Mouse (Mus musculus) hindbrain, embryonic 14.5 days (tissue): ENCODE data around the gene Tes3-ps. TPM values are rescaled to one million over a fixed set of nuclear protein-coding genes. Genes with fewer than 3 reads are reported as not detected.

Source experiments
- ATAC-seq: fragments of 200-750 bp; cut with Nextera tagmentation; 2 replicates; pipeline ENCODE4 v1.8.0; 2017; ENCODE audit warnings: moderate number of reproducible peaks, mild to moderate bottlenecking, moderate TSS enrichment, moderate library complexity; ENCODE audit not compliant: low FRiP score
- DNase-seq: peaks from one replicate; pipeline ENCODE4 v3.0.0-alpha.2; 2015; ENCODE audit warnings: low spot score
- H3K27ac ChIP-seq: fragments of 300-500 bp; sonication (generic); 2 replicates; pipeline ENCODE4 v1.5.1; 2014; ENCODE audit warnings: mild to moderate bottlenecking, moderate library complexity
- H3K27me3 ChIP-seq: fragments of 300-500 bp; sonication (generic); 2 replicates; pipeline ENCODE4 v1.6.1; 2014; ENCODE audit warnings: mild to moderate bottlenecking, low read length, mixed read lengths; ENCODE audit not compliant: control insufficient read depth, insufficient read depth
- H3K36me3 ChIP-seq: fragments of 300-500 bp; sonication (generic); replicated peaks from 2 replicates; pipeline ENCODE4 v1.6.1; 2014; ENCODE audit not compliant: control insufficient read depth, insufficient read depth
- H3K4me1 ChIP-seq: fragments of 300-500 bp; sonication (generic); replicated peaks from 2 replicates; pipeline ENCODE4 v1.6.1; 2014; ENCODE audit warnings: antibody characterized with exemption, low read length, mixed read lengths; ENCODE audit not compliant: control insufficient read depth, insufficient read depth
- H3K4me2 ChIP-seq: fragments of 300-500 bp; sonication (generic); replicated peaks from 2 replicates; pipeline ENCODE4 v1.6.1; 2014; ENCODE audit warnings: mild to moderate bottlenecking, moderate library complexity
- H3K4me3 ChIP-seq: fragments of 300-500 bp; sonication (generic); replicated peaks from 2 replicates; pipeline ENCODE4 v1.5.1; 2014; ENCODE audit warnings: mild to moderate bottlenecking, low read length
- H3K9ac ChIP-seq: fragments of 300-500 bp; sonication (generic); 2 replicates; pipeline ENCODE4 v1.6.1; 2014
- H3K9me3 ChIP-seq: fragments of 300-500 bp; sonication (generic); 2 replicates; pipeline ENCODE4 v1.6.1; 2016; ENCODE audit warnings: low read length; ENCODE audit not compliant: control insufficient read depth
- WGBS: fragments of 180-500 bp; shearing (Covaris S2); extraction: QIAGEN DNeasy Blood & Tissue Kit; methylation state at CpG from one replicate; pipeline ENCODE4 v1.1.7; 2014; 5-methylcytosine and 5-hydroxymethylcytosine counted together
- polyA plus RNA-seq: library from polyadenylated mRNA; unstranded; fragments of >200 nt; fragmentation: Nextera tagmentation; extraction: Ambion mirVana; gene quantifications from 2 replicates; pipeline ENCODE4 v1.2.1, GENCODE M21; 2014

The Tes3-ps gene
- polyA plus RNA-seq, 1 experiment from 2014 or later = 0.96 TPM

GRCm38 (mm10) chr13:49536946-49537345 lies 43.8 kb downstream of the Tes3-ps start:
- Histone ChIP-seq H3K4me1 (no peaks in the 10 kb centered on the region), H3K4me2 (no peak overlapping the region), H3K36me3 (no peaks in the 10 kb centered on the region), H3K4me3 (no peak overlapping the region), H3K9ac (no peak overlapping the region), H3K27me3 (no peaks in the 10 kb centered on the region), H3K9me3 (no peaks in the 10 kb centered on the region), H3K27ac (no peak overlapping the region)
- ATAC-seq (no peak), DNase-seq (no peak)
- 98% methylated on average over 1 of the region's 1 CpGs for WGBS

- no peak overlapping the region for H3K4me2 ChIP-seq
- H3K4me1 ChIP-seq = no peaks in the 10 kb centered on the region
- H3K27ac ChIP-seq = no peak overlapping the region
- DNase-seq (no peak), ATAC-seq (no peak)
- no peaks in the 10 kb centered on the region for H3K9me3 ChIP-seq
- no peaks in the 10 kb centered on the region for H3K36me3 ChIP-seq
- no peak overlapping the region for H3K4me3 ChIP-seq
- H3K9ac ChIP-seq = no peak overlapping the region
- H3K27me3 ChIP-seq = no peaks in the 10 kb centered on the region
- 96% methylated on average over 1 of the region's 1 CpGs for WGBS
Measured at GRCm38 (mm10) chr13:49538693-49539092, 45.6 kb downstream of the Tes3-ps start.

- Histone ChIP-seq H3K27ac (no peak within 1 kb of the TSS), H3K4me2 (no peak within 1 kb of the TSS), H3K27me3 (no peaks in the 10 kb centered on the region), H3K4me3 (no peak within 1 kb of the TSS), H3K36me3 (no peaks in the 10 kb centered on the region), H3K9me3 (no peaks in the 10 kb centered on the region), H3K9ac (no peak within 1 kb of the TSS), H3K4me1 (no peaks in the 10 kb centered on the region)
- WGBS = 90% methylated on average over 3 of the region's 3 CpGs
- ATAC-seq = no peak
- no peak for DNase-seq
Measured at GRCm38 (mm10) chr13:49544279-49544678, 51.2 kb downstream of the Tes3-ps start, which contains the start of gene Aspn. Gene Aspn (plus strand): TSS chr13:49544443.

- 78% methylated on average over 3 of the region's 3 CpGs for WGBS
- H3K36me3 ChIP-seq = no peaks in the 10 kb centered on the region
- no peak overlapping the region for H3K4me2 ChIP-seq
- no peak for ATAC-seq
- H3K27ac ChIP-seq = no peak overlapping the region
- H3K4me1 ChIP-seq = no peaks in the 10 kb centered on the region
- H3K9ac ChIP-seq = no peak overlapping the region
- no peaks in the 10 kb centered on the region for H3K9me3 ChIP-seq
- no peak for DNase-seq
- H3K4me3 ChIP-seq = no peak overlapping the region
- H3K27me3 ChIP-seq = no peaks in the 10 kb centered on the region
Measured at GRCm38 (mm10) chr13:49545646-49546045, 52.5 kb downstream of the Tes3-ps start.

Other genes with a start within 250 kb of the Tes3-ps start
- gene Susd3, start 244.6 kb upstream of the Tes3-ps start, polyA plus RNA-seq = 0.72 and 0.98 TPM in 2 replicates
- 1.5 and 2.2 TPM in 2 replicates for gene Fgd3, start 173.0 kb upstream of the Tes3-ps start, polyA plus RNA-seq
- 30.7 and 33.3 TPM in 2 replicates for gene Bicd2, start 151.7 kb upstream of the Tes3-ps start, polyA plus RNA-seq
- gene Ippk, start 72.1 kb upstream of the Tes3-ps start, polyA plus RNA-seq = 13.4 and 13.7 TPM in 2 replicates
- gene Ecm2, start 11.5 kb downstream of the Tes3-ps start, polyA plus RNA-seq = 1.7 and 2.2 TPM in 2 replicates
- 0.32 and 0.86 TPM in 2 replicates for gene Aspn, start 51.1 kb downstream of the Tes3-ps start, polyA plus RNA-seq
- 0.20 and 0.34 TPM in 2 replicates for gene Omd, start 89.1 kb downstream of the Tes3-ps start, polyA plus RNA-seq
- gene Ogn, start 114.7 kb downstream of the Tes3-ps start, polyA plus RNA-seq = 8.6 and 8.7 TPM in 2 replicates
- 8.1 and 8.3 TPM in 2 replicates for gene Cenpp, start 159.5 kb downstream of the Tes3-ps start, polyA plus RNA-seq
- gene Nol8, start 159.8 kb downstream of the Tes3-ps start, polyA plus RNA-seq = 13.7 and 15.3 TPM in 2 replicates
- 52.6 and 59.2 TPM in 2 replicates for gene Iars, start 188.8 kb downstream of the Tes3-ps start, polyA plus RNA-seq